Mouse (Mus musculus) hindbrain, embryonic 12.5 days (tissue): Measurements from ENCODE around the gene Slc38a9. TPM values are rescaled to one million over a fixed set of nuclear protein-coding genes. Genes with fewer than 3 reads are reported as not detected.

ENCODE experiments used
- ATAC-seq: fragments of 200-750 bp; cut with Nextera tagmentation; 2 replicates; pipeline ENCODE4 v1.8.0; 2017; ENCODE audit warnings: moderate TSS enrichment; ENCODE audit not compliant: low FRiP score
- H3K27ac ChIP-seq: fragments of 300-500 bp; sonication (generic); 2 replicates; pipeline ENCODE4 v1.5.1; 2016; ENCODE audit warnings: mild to moderate bottlenecking
- H3K27me3 ChIP-seq: fragments of 300-500 bp; sonication (generic); 2 replicates; pipeline ENCODE4 v1.6.1; 2016; ENCODE audit warnings: mild to moderate bottlenecking
- H3K36me3 ChIP-seq: fragments of 300-500 bp; sonication (generic); 2 replicates; pipeline ENCODE4 v1.6.1; 2016; ENCODE audit warnings: mild to moderate bottlenecking
- H3K4me1 ChIP-seq: fragments of 300-500 bp; sonication (generic); 2 replicates; pipeline ENCODE4 v1.6.1; 2016
- H3K4me2 ChIP-seq: fragments of 300-500 bp; sonication (generic); replicated peaks from 2 replicates; pipeline ENCODE4 v1.6.1; 2016; ENCODE audit warnings: mild to moderate bottlenecking
- H3K4me3 ChIP-seq: fragments of 300-500 bp; sonication (generic); 2 replicates; pipeline ENCODE4 v1.5.1; 2016; ENCODE audit warnings: mild to moderate bottlenecking
- H3K9ac ChIP-seq: fragments of 300-500 bp; sonication (generic); 2 replicates; pipeline ENCODE4 v1.6.1; 2016; ENCODE audit warnings: mild to moderate bottlenecking, moderate library complexity
- H3K9me3 ChIP-seq: fragments of 300-500 bp; sonication (generic); replicated peaks from 2 replicates; pipeline ENCODE4 v1.6.1; 2016; ENCODE audit warnings: mild to moderate bottlenecking
- WGBS: fragments of 180-500 bp; shearing (Covaris S2); methylation state at CpG from one replicate; pipeline ENCODE4 v1.1.7; 2016; 5-methylcytosine and 5-hydroxymethylcytosine counted together
- polyA plus RNA-seq: library from polyadenylated mRNA; unstranded; fragments of >200 nt; fragmentation: Nextera tagmentation; extraction: Ambion mirVana; gene quantifications from 2 replicates; pipeline ENCODE4 v1.2.1, GENCODE M21; 2016

The Slc38a9 gene
- polyA plus RNA-seq, 1 experiment from 2014 or later, result 22.9 TPM

- WGBS, result 86% methylated on average over 9 of the region's 9 CpGs
- H3K4me3 ChIP-seq, result no peak overlapping the region
- no peak for ATAC-seq
Observed at GRCm38 (mm10) chr13:112737110-112737509, 76.6 kb downstream of the Slc38a9 start.

GRCm38 (mm10) chr13:112738005-112738404 is 77.5 kb downstream of the Slc38a9 start:
- no peak for ATAC-seq
- Histone ChIP-seq H3K9ac (no peak overlapping the region), H3K9me3 (no peaks in the 10 kb centered on the region), H3K36me3 (no peaks in the 10 kb centered on the region; the same call in 1 of the 2 replicates), H3K4me1 (no peaks in the 10 kb centered on the region), H3K27me3 (no peaks in the 10 kb centered on the region), H3K27ac (no peak overlapping the region), H3K4me2 (no peak overlapping the region), H3K4me3 (no peak overlapping the region)
- WGBS, result 87% methylated on average over 16 of the region's 16 CpGs

More at GRCm38 (mm10) chr13:112737110-112737509, 76.6 kb downstream of the Slc38a9 start:
- no peaks in the 10 kb centered on the region for H3K27me3 ChIP-seq
- no peaks in the 10 kb centered on the region for H3K4me1 ChIP-seq
- no peak overlapping the region for H3K4me2 ChIP-seq
- H3K27ac ChIP-seq, result no peak overlapping the region
- H3K9me3 ChIP-seq, result no peaks in the 10 kb centered on the region
- no peaks in the 10 kb centered on the region; the same call in 1 of the 2 replicates for H3K36me3 ChIP-seq
- H3K9ac ChIP-seq, result no peak overlapping the region

- Histone ChIP-seq H3K9me3 (no peaks in the 10 kb centered on the region), H3K36me3 (no peaks in the 10 kb centered on the region), H3K4me2 (no peak overlapping the region), H3K4me3 (no peak overlapping the region), H3K27me3 (no peaks in the 10 kb centered on the region), H3K9ac (no peak overlapping the region), H3K4me1 (no peaks in the 10 kb centered on the region), H3K27ac (no peak overlapping the region)
- no peak for ATAC-seq
- 79% methylated on average over 6 of the region's 6 CpGs for WGBS
Observed at GRCm38 (mm10) chr13:112740073-112740472, 79.5 kb downstream of the Slc38a9 start.

GRCm38 (mm10) chr13:112742076-112742830 is 81.7 kb downstream of the Slc38a9 start:
- H3K36me3 ChIP-seq, result no peaks in the 10 kb centered on the region
- ATAC-seq, result no peak
- no peak overlapping the region for H3K27ac ChIP-seq
- H3K4me3 ChIP-seq, result no peak overlapping the region
- H3K4me1 ChIP-seq, result no peaks in the 10 kb centered on the region
- H3K4me2 ChIP-seq, result no peak overlapping the region
- H3K9ac ChIP-seq, result no peak overlapping the region
- no peaks in the 10 kb centered on the region for H3K9me3 ChIP-seq
- WGBS, result 69% methylated on average over 14 of the region's 14 CpGs
- no peaks in the 10 kb centered on the region for H3K27me3 ChIP-seq

- no peaks in the 10 kb centered on the region for H3K4me1 ChIP-seq
- no peak overlapping the region for H3K4me2 ChIP-seq
- no peaks in the 10 kb centered on the region for H3K36me3 ChIP-seq
- 89% methylated on average over 4 of the region's 4 CpGs for WGBS
- no peaks in the 10 kb centered on the region for H3K9me3 ChIP-seq
- ATAC-seq, result no peak
- H3K4me3 ChIP-seq, result no peak overlapping the region
- no peak overlapping the region for H3K27ac ChIP-seq
- no peak overlapping the region for H3K9ac ChIP-seq
- no peaks in the 10 kb centered on the region for H3K27me3 ChIP-seq
Observed at GRCm38 (mm10) chr13:112743647-112744046, 83.1 kb downstream of the Slc38a9 start.

GRCm38 (mm10) chr13:112744061-112744849 is 83.7 kb downstream of the Slc38a9 start:
- H3K4me1 ChIP-seq, result no peaks in the 10 kb centered on the region
- H3K27me3 ChIP-seq, result no peaks in the 10 kb centered on the region
- no peak for ATAC-seq
- H3K9me3 ChIP-seq, result no peaks in the 10 kb centered on the region
- H3K27ac ChIP-seq, result no peak overlapping the region
- H3K36me3 ChIP-seq, result no peaks in the 10 kb centered on the region
- 87% methylated on average over 15 of the region's 15 CpGs for WGBS
- H3K4me2 ChIP-seq, result no peak overlapping the region
- no peak overlapping the region for H3K9ac ChIP-seq
- H3K4me3 ChIP-seq, result no peak overlapping the region

GRCm38 (mm10) chr13:112745936-112746694 is 85.6 kb downstream of the Slc38a9 start:
- no peak overlapping the region for H3K4me2 ChIP-seq
- 78% methylated on average over 5 of the region's 5 CpGs for WGBS
- H3K4me1 ChIP-seq, result no peaks in the 10 kb centered on the region
- ATAC-seq, result no peak
- H3K4me3 ChIP-seq, result no peak overlapping the region
- H3K9ac ChIP-seq, result no peak overlapping the region
- H3K36me3 ChIP-seq, result no peaks in the 10 kb centered on the region
- no peaks in the 10 kb centered on the region for H3K9me3 ChIP-seq
- H3K27ac ChIP-seq, result no peak overlapping the region
- H3K27me3 ChIP-seq, result no peaks in the 10 kb centered on the region

- Histone ChIP-seq H3K27ac (no peak overlapping the region), H3K4me3 (no peak overlapping the region), H3K27me3 (no peaks in the 10 kb centered on the region), H3K9ac (no peak overlapping the region), H3K4me1 (peaks cover 4% of the 10 kb centered on the region), H3K36me3 (no peaks in the 10 kb centered on the region), H3K4me2 (no peak overlapping the region), H3K9me3 (no peaks in the 10 kb centered on the region)
- 92% methylated on average over 10 of the region's 10 CpGs for WGBS
- ATAC-seq, result no peak
Observed at GRCm38 (mm10) chr13:112746695-112747055, 86.1 kb downstream of the Slc38a9 start.

GRCm38 (mm10) chr13:112747808-112748430 is 87.4 kb downstream of the Slc38a9 start:
- no peak for ATAC-seq
- Histone ChIP-seq H3K9ac (no peak overlapping the region), H3K9me3 (no peaks in the 10 kb centered on the region), H3K27ac (no peak overlapping the region), H3K36me3 (no peaks in the 10 kb centered on the region), H3K4me2 (no peak overlapping the region), H3K4me3 (no peak overlapping the region), H3K27me3 (no peaks in the 10 kb centered on the region), H3K4me1 (peaks cover 6% of the 10 kb centered on the region)
- 83% methylated on average over 6 of the region's 6 CpGs for WGBS

GRCm38 (mm10) chr13:112748808-112749510 is 88.4 kb downstream of the Slc38a9 start:
- H3K27ac ChIP-seq, result no peak overlapping the region
- H3K9ac ChIP-seq, result no peak overlapping the region
- H3K4me2 ChIP-seq, result no peak overlapping the region
- no peak overlapping the region for H3K4me3 ChIP-seq
- H3K9me3 ChIP-seq, result no peaks in the 10 kb centered on the region
- H3K27me3 ChIP-seq, result no peaks in the 10 kb centered on the region
- H3K4me1 ChIP-seq, result peaks cover 6% of the 10 kb centered on the region
- 85% methylated on average over 11 of the region's 11 CpGs for WGBS
- ATAC-seq, result no peak
- H3K36me3 ChIP-seq, result no peaks in the 10 kb centered on the region

- Histone ChIP-seq H3K9ac (no peak overlapping the region), H3K4me1 (peaks cover 8% of the 10 kb centered on the region), H3K9me3 (no peaks in the 10 kb centered on the region), H3K36me3 (no peaks in the 10 kb centered on the region), H3K27me3 (no peaks in the 10 kb centered on the region), H3K4me3 (no peak overlapping the region), H3K27ac (no peak overlapping the region), H3K4me2 (no peak overlapping the region)
- no peak for ATAC-seq
- WGBS, result 91% methylated on average over 2 of the region's 2 CpGs
Observed at GRCm38 (mm10) chr13:112749881-112750280, 89.3 kb downstream of the Slc38a9 start.
